Comparison of ENCODE assay signal across 9 mouse cellular contexts in the genomic region with DNA sequence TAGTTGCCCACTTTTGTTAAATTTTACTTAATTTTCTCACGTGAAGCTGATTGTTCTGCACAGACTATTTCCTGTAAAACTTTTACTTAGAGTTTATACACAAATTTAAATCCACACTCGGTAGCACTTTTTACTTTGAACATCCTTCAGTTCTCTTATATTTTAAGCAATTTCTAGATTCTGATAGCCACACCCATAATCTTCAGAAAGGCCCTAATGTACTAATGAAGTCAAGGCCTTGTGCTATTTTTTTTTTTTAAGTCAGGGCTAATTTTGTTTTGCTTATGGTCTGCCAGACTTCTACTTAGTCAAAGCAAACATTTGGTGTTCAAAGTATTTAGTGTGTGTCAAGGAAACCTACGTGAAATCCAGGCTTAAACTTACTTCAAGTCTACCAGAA. TPM values are rescaled to one million over a fixed set of nuclear protein-coding genes. Genes with fewer than 3 reads are reported as not detected.
A peak's percentile ranks its signal among the peaks of the same experiment; 100 is the strongest.
DNase-seq lines count a peak whose midpoint lies in the region; ATAC-seq lines count a peak whose summit lies in the region.
"Had no signal": no experiment of that assay in that cellular context is flagged by ENCODE, and none has a peak within 500 bp of the region (broad histone marks: within the 10 kb centered on the region; RNA-seq: fewer than 3 reads in every experiment).

No protein-coding gene starts in this region.

- H3K4me1 ChIP-seq in forebrain, embryonic 10.5 days, result peaks cover 25% of the 10 kb centered on the region
- peaks cover 4% of the 10 kb centered on the region; the same call in 1 of the 2 replicates for H3K4me1 ChIP-seq in forebrain, embryonic 16.5 days (replicated peaks; ENCODE audit: control insufficient read depth, insufficient read depth, low read length)
- H3K4me1 ChIP-seq in kidney, embryonic 14.5 days (ENCODE audit: control insufficient read depth, insufficient read depth, low read length), result peaks cover 8% of the 10 kb centered on the region; the same call in 1 of the 2 replicates
- peaks cover 16% of the 10 kb centered on the region; the same call in 1 of the 2 replicates for H3K4me1 ChIP-seq in limb, embryonic 12.5 days (replicated peaks)

- H3K36me3 ChIP-seq in forebrain, embryonic 10.5 days (replicated peaks), result no peaks in the 10 kb centered on the region
- no peaks in the 10 kb centered on the region for H3K36me3 ChIP-seq in forebrain, embryonic 16.5 days (ENCODE audit: control insufficient read depth, insufficient read depth)
- no peaks in the 10 kb centered on the region for H3K36me3 ChIP-seq in kidney, embryonic 14.5 days (ENCODE audit: control insufficient read depth, insufficient read depth, low read length)
- H3K36me3 ChIP-seq in limb, embryonic 12.5 days, result no peaks in the 10 kb centered on the region

- no peak overlapping the region for H3K9ac ChIP-seq in forebrain, embryonic 16.5 days (replicated peaks; ENCODE audit: low read depth, low read length)
- no peak overlapping the region for H3K9ac ChIP-seq in kidney, embryonic 14.5 days (ENCODE audit: low read depth, low read length)
- H3K9ac ChIP-seq in limb, embryonic 12.5 days (replicated peaks), result no peak overlapping the region

- no peaks in the 10 kb centered on the region for H3K27me3 ChIP-seq in forebrain, embryonic 10.5 days (ENCODE audit: poor library complexity, severe bottlenecking)
- no peaks in the 10 kb centered on the region for H3K27me3 ChIP-seq in forebrain, embryonic 16.5 days (replicated peaks; ENCODE audit: control insufficient read depth, insufficient read depth, low read length)
- no peaks in the 10 kb centered on the region for H3K27me3 ChIP-seq in kidney, embryonic 14.5 days (ENCODE audit: control insufficient read depth, insufficient read depth, low read length)
- no peaks in the 10 kb centered on the region for H3K27me3 ChIP-seq in limb, embryonic 12.5 days
- H3K27me3 ChIP-seq: megakaryocyte, embryonic 14.5 days had no signal

- no peak for ATAC-seq in forebrain, embryonic 16.5 days
- ATAC-seq in kidney, embryonic 14.5 days (ENCODE audit: low FRiP score, low TSS enrichment), result no peak
- ATAC-seq in limb, embryonic 12.5 days (ENCODE audit: insufficient number of reproducible peaks, insufficient read depth, low FRiP score, low TSS enrichment, low read depth), result no peak
- ATAC-seq in CD4-positive, CD25-positive, alpha-beta regulatory T cell, adult 4 months, result no peak

- H3K9me3 ChIP-seq in forebrain, embryonic 10.5 days, result no peaks in the 10 kb centered on the region
- H3K9me3 ChIP-seq in forebrain, embryonic 16.5 days (ENCODE audit: control insufficient read depth, low read length), result no peaks in the 10 kb centered on the region
- H3K9me3 ChIP-seq in kidney, embryonic 14.5 days (ENCODE audit: control insufficient read depth, low read length), result no peaks in the 10 kb centered on the region
- H3K9me3 ChIP-seq in limb, embryonic 12.5 days, result no peaks in the 10 kb centered on the region
- H3K9me3 ChIP-seq: megakaryocyte, embryonic 14.5 days had no signal

- WGBS in forebrain, embryonic 10.5 days, result 59% methylated on average over 3 of the region's 3 CpGs
- WGBS in forebrain, embryonic 16.5 days, result 53% methylated on average over 3 of the region's 3 CpGs
- 56% methylated on average over 3 of the region's 3 CpGs for WGBS in kidney, embryonic 14.5 days
- WGBS in limb, embryonic 12.5 days, result 57% methylated on average over 3 of the region's 3 CpGs

- H3K27ac ChIP-seq in forebrain, embryonic 10.5 days, result peak overlapping the region; percentile 98
- H3K27ac ChIP-seq in forebrain, embryonic 16.5 days (ENCODE audit: low read length), result no peak overlapping the region
- peak overlapping the region; percentile 97; the same call in 1 of the 2 replicates for H3K27ac ChIP-seq in kidney, embryonic 14.5 days (ENCODE audit: low read depth, low read length)
- peak overlapping the region; percentile 62; the same call in 1 of the 2 replicates for H3K27ac ChIP-seq in limb, embryonic 12.5 days

- peak overlapping the region; percentile 70 for H3K4me3 ChIP-seq in forebrain, embryonic 10.5 days
- no peak overlapping the region for H3K4me3 ChIP-seq in forebrain, embryonic 16.5 days (replicated peaks; ENCODE audit: low read length)
- no peak overlapping the region for H3K4me3 ChIP-seq in kidney, embryonic 14.5 days (ENCODE audit: low read length)
- no peak overlapping the region for H3K4me3 ChIP-seq in limb, embryonic 12.5 days (replicated peaks)

- no peak for DNase-seq in forebrain, embryonic 10.5 days (ENCODE audit: extremely low spot score, low spot score)
- no peak for DNase-seq in kidney, adult 9 months
- peak; percentile 27 for DNase-seq in 3T3-L1 (ENCODE audit: low read depth, low spot score)
- DNase-seq in adrenal gland, postnatal 4 days (ENCODE audit: low spot score in 2 of 2), result no peak

- H3K4me2 ChIP-seq in forebrain, embryonic 16.5 days (ENCODE audit: low read length), result no peak overlapping the region
- no peak overlapping the region; the same call in 1 of the 2 replicates for H3K4me2 ChIP-seq in kidney, embryonic 14.5 days (replicated peaks; ENCODE audit: low read depth, low read length)
- H3K4me2 ChIP-seq in limb, embryonic 12.5 days, result no peak overlapping the region

RNA-seq across cellular contexts. Expression of gene Zbtb20, which starts 1.7 kb away (rescaled TPM):
- polyA plus RNA-seq in forebrain, embryonic 10.5 days (2016; fragmentation: Nextera tagmentation; extraction: Ambion mirVana), result 15.9 and 17.3 TPM in 2 replicates
- polyA plus RNA-seq in forebrain, embryonic 16.5 days (2015; fragmentation: Nextera tagmentation; extraction: Ambion mirVana), result 126 and 138 TPM in 2 replicates
- 43.3 and 44.5 TPM in 2 replicates for polyA plus RNA-seq in kidney, embryonic 14.5 days (2014; fragmentation: Nextera tagmentation; extraction: Ambion mirVana)
- 14.2 and 18.8 TPM in 2 replicates for polyA plus RNA-seq in limb, embryonic 12.5 days (2016; fragmentation: Nextera tagmentation; extraction: Ambion mirVana)
- 10 to 100 TPM; 78.8 to 85.4 TPM for total RNA-seq in adrenal gland, postnatal 4 days (2021)
- polyA plus RNA-seq in CD4-positive, CD25-positive, alpha-beta regulatory T cell, adult 4 months (2017; shearing (Covaris generic)), result 100 to 1,000 TPM in 1 of 2 experiments, 10 to 100 TPM in 1; 87.0 to 104 TPM
